In the genomic region with DNA sequence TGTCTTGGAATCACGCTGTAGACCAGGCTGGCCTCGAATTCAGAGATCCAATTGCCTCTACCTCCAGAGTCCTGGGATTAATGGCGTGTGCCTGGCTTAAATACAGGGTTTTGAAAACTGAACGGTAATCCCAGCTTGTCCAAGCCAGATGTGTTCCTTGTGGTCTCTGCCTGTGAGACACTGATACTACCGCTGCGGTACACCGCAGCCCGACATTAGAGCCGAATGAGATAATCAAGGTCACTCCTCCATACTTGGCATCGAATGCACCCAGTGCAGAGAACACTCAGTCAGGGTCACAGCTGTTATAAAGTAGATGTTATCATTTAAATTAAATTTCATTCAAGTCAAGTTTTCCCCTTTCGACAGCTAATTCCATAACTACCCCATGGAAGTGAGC, we compare ENCODE assay signal across 30 mouse cellular contexts. TPM values are rescaled to one million over a fixed set of nuclear protein-coding genes. Genes with fewer than 3 reads are reported as not detected.
DNase-seq lines count a peak whose midpoint lies in the region; ATAC-seq and TF ChIP-seq lines count a peak whose summit lies in the region.
"Had no signal": no experiment of that assay in that cellular context is flagged by ENCODE, and none has a peak within 500 bp of the region (broad histone marks: within the 10 kb centered on the region; RNA-seq: fewer than 3 reads in every experiment).

No protein-coding gene starts in this region.

- no peak for TF ChIP-seq CTCF in gastrocnemius, adult 2 months (IDR thresholded peaks at IDR 0.05)
- no peak for TF ChIP-seq CTCF in liver, postnatal 0 days (IDR thresholded peaks at IDR 0.05; ENCODE audit: low read depth)

- TF ChIP-seq EP300 in liver, postnatal 0 days (IDR thresholded peaks at IDR 0.05; ENCODE audit: low read depth): no peak; the same call in 1 of the 2 replicates

- intact Hi-C loops in gastrocnemius, adult 2 months (cut with DNase I): loop anchor here (2.0 kb wide), 1 partner anchor 22 kb away; the partner anchor contains the start of gene Zfp428
- intact Hi-C loops in gastrocnemius, postnatal 36 days (cut with DNase I): no loop called here

- 89% methylated on average over 11 of the region's 11 CpGs for WGBS in liver, embryonic 11.5 days
- 82% methylated on average over 11 of the region's 11 CpGs for WGBS in liver, postnatal 0 days (ENCODE audit: insufficient replicate concordance)

- DNase-seq in gastrocnemius, adult 2 months: no peak
- no peak for DNase-seq in gastrocnemius, postnatal 36 days
- DNase-seq in liver, embryonic 11.5 days (ENCODE audit: low spot score): no peak
- DNase-seq in liver, postnatal 0 days: no peak
- DNase-seq in MEL-GATA-1-ER (ENCODE audit: extremely low read depth, low read depth): peak; percentile 91
- DNase-seq in right cerebral cortex, postnatal 10 days (ENCODE audit: low spot score in 2 of 2): no peak
- DNase-seq: B cell, adult 2 months; gastrocnemius, postnatal 10 days; heart, adult 18-20 months; kidney, postnatal 36 days; layer of hippocampus, postnatal 36 days; lung, embryonic 14.5 days; lung, postnatal 36 days; right cerebral cortex, adult 18-20 months; thymus, postnatal 25 days had no signal

- H3K27ac ChIP-seq in gastrocnemius, adult 2 months: peak overlapping the region; percentile 96
- H3K27ac ChIP-seq in liver, embryonic 11.5 days (ENCODE audit: low read depth, low read length): no peak overlapping the region
- H3K27ac ChIP-seq in liver, postnatal 0 days (ENCODE audit: low read depth): no peak overlapping the region
- H3K27ac ChIP-seq: forebrain, embryonic 13.5 days; heart, embryonic 15.5 days; stomach, embryonic 15.5 days had no signal

- H3K4me2 ChIP-seq in liver, embryonic 11.5 days: peak overlapping the region; percentile 96; the same call in 1 of the 2 replicates
- H3K4me2 ChIP-seq in liver, postnatal 0 days (ENCODE audit: low read depth, low read length): no peak overlapping the region

- peaks cover 6% of the 10 kb centered on the region for H3K36me3 ChIP-seq in liver, embryonic 11.5 days (ENCODE audit: control insufficient read depth, insufficient read depth, low read length)
- H3K36me3 ChIP-seq in liver, postnatal 0 days (replicated peaks; ENCODE audit: insufficient read depth, low read length): peaks cover 9% of the 10 kb centered on the region

- H3K4me3 ChIP-seq in gastrocnemius, adult 2 months: no peak overlapping the region; the same call in 1 of the 2 replicates
- H3K4me3 ChIP-seq in liver, embryonic 11.5 days (ENCODE audit: low read depth, low read length): no peak overlapping the region
- no peak overlapping the region for H3K4me3 ChIP-seq in liver, postnatal 0 days (ENCODE audit: low read depth, low read length)

- no peak overlapping the region for H3K9ac ChIP-seq in liver, embryonic 11.5 days (ENCODE audit: low read depth, low read length)
- no peak overlapping the region for H3K9ac ChIP-seq in liver, postnatal 0 days (replicated peaks)

- H3K4me1 ChIP-seq in liver, embryonic 11.5 days (replicated peaks; ENCODE audit: control insufficient read depth, insufficient read depth, low read length): peaks cover 15% of the 10 kb centered on the region
- H3K4me1 ChIP-seq in liver, postnatal 0 days (ENCODE audit: insufficient read depth): peaks cover 17% of the 10 kb centered on the region

- H3K9me3 ChIP-seq in liver, embryonic 11.5 days (ENCODE audit: control insufficient read depth, low read length): no peaks in the 10 kb centered on the region
- H3K9me3 ChIP-seq in liver, postnatal 0 days (ENCODE audit: low read length): no peaks in the 10 kb centered on the region
- H3K9me3 ChIP-seq: embryonic facial prominence, embryonic 13.5 days; forebrain, embryonic 13.5 days; G1E; heart, embryonic 15.5 days; kidney, embryonic 15.5 days; neural tube, embryonic 15.5 days; stomach, embryonic 15.5 days had no signal

- no peak for ATAC-seq in liver, embryonic 11.5 days (replicated peaks; ENCODE audit: low FRiP score)
- ATAC-seq in liver, postnatal 0 days: no peak
- ATAC-seq in megakaryocyte-erythroid progenitor cell, adult 5-6 weeks (replicated peaks; ENCODE audit: low FRiP score, low TSS enrichment, poor library complexity, severe bottlenecking): peak; percentile 54
- ATAC-seq: forebrain, embryonic 13.5 days; intestine, postnatal 0 days had no signal

- peaks cover 8% of the 10 kb centered on the region for H3K27me3 ChIP-seq in liver, embryonic 11.5 days (replicated peaks; ENCODE audit: control insufficient read depth, insufficient read depth, low read length)
- H3K27me3 ChIP-seq in liver, postnatal 0 days (ENCODE audit: insufficient read depth, low read length): no peaks in the 10 kb centered on the region
- H3K27me3 ChIP-seq: CH12.LX; heart, embryonic 15.5 days; kidney, embryonic 15.5 days; neural tube, embryonic 15.5 days; stomach, embryonic 15.5 days had no signal

RNA-seq across cellular contexts. Expression of gene Irgq, which starts 1.6 kb away (rescaled TPM):
- total RNA-seq in gastrocnemius, adult 2 months (2021): 10 to 100 TPM; 11.5 to 16.1 TPM
- total RNA-seq in gastrocnemius, postnatal 36 days (2021): 10 to 100 TPM; 10.7 to 10.9 TPM
- polyA plus RNA-seq in liver, embryonic 11.5 days (2014; fragmentation: Nextera tagmentation; extraction: Ambion mirVana): 3.5 and 4.1 TPM in 2 replicates
- 1.3 and 1.6 TPM in 2 replicates for polyA plus RNA-seq in liver, postnatal 0 days (2015; fragmentation: Nextera tagmentation; extraction: Ambion mirVana)
- total RNA-seq in megakaryocyte-erythroid progenitor cell, adult 5-6 weeks (2014; fragmentation: Nextera tagmentation): 4.7 and 6.3 TPM in 2 replicates
- total RNA-seq in megakaryocyte-erythroid progenitor cell, adult 5-6 weeks (2017): 3.0 and 5.2 TPM in 2 replicates

RNA-seq across cellular contexts. Expression of gene AC161166.1, which starts 16.6 kb away (rescaled TPM):
- not detected for total RNA-seq in gastrocnemius, adult 2 months (2021)
- not detected for total RNA-seq in gastrocnemius, postnatal 36 days (2021)
- polyA plus RNA-seq in liver, embryonic 11.5 days (2014; fragmentation: Nextera tagmentation; extraction: Ambion mirVana): 0.34 TPM in 1 of 2 replicates, not detected in the other
- polyA plus RNA-seq in liver, postnatal 0 days (2015; fragmentation: Nextera tagmentation; extraction: Ambion mirVana): not detected in 2 replicates
- not detected in 2 replicates for total RNA-seq in megakaryocyte-erythroid progenitor cell, adult 5-6 weeks (2014; fragmentation: Nextera tagmentation)
- not detected in 2 replicates for total RNA-seq in megakaryocyte-erythroid progenitor cell, adult 5-6 weeks (2017)
- total RNA-seq: gastrocnemius, postnatal 10 days; heart, adult 18-20 months; heart, postnatal 4 days; layer of hippocampus, adult 8-10 months; layer of hippocampus, postnatal 36 days; left cerebral cortex, postnatal 14 days; midbrain, postnatal 0 days had no signal
- polyA plus RNA-seq: frontal cortex, adult 2 months; G1E had no signal

RNA-seq across cellular contexts. Expression of gene Pinlyp, which starts 17.1 kb away (rescaled TPM):
- not detected for total RNA-seq in gastrocnemius, adult 2 months (2021)
- not detected for total RNA-seq in gastrocnemius, postnatal 36 days (2021)
- polyA plus RNA-seq in liver, embryonic 11.5 days (2014; fragmentation: Nextera tagmentation; extraction: Ambion mirVana): not detected in 2 replicates
- 0.13 TPM in 1 of 2 replicates, not detected in the other for polyA plus RNA-seq in liver, postnatal 0 days (2015; fragmentation: Nextera tagmentation; extraction: Ambion mirVana)
- not detected in 2 replicates for total RNA-seq in megakaryocyte-erythroid progenitor cell, adult 5-6 weeks (2014; fragmentation: Nextera tagmentation)
- total RNA-seq in megakaryocyte-erythroid progenitor cell, adult 5-6 weeks (2017): not detected in 2 replicates
- total RNA-seq: G1E; gastrocnemius, postnatal 10 days; heart, adult 18-20 months; heart, postnatal 4 days; layer of hippocampus, postnatal 36 days; left cerebral cortex, postnatal 14 days; midbrain, postnatal 0 days had no signal
- polyA plus RNA-seq: forebrain, embryonic 13.5 days; frontal cortex, adult 2 months; G1E; heart, embryonic 15.5 days; intestine, postnatal 0 days; lung, embryonic 14.5 days; midbrain, postnatal 0 days; neural tube, embryonic 15.5 days had no signal

RNA-seq across cellular contexts. Expression of gene Xrcc1, which starts 17.2 kb away (rescaled TPM):
- total RNA-seq in gastrocnemius, adult 2 months (2021): 10 to 100 TPM; 18.3 to 18.5 TPM
- total RNA-seq in gastrocnemius, postnatal 36 days (2021): 10 to 100 TPM; 17.1 to 21.4 TPM
- 91.0 and 102 TPM in 2 replicates for polyA plus RNA-seq in liver, embryonic 11.5 days (2014; fragmentation: Nextera tagmentation; extraction: Ambion mirVana)
- 17.9 and 18.0 TPM in 2 replicates for polyA plus RNA-seq in liver, postnatal 0 days (2015; fragmentation: Nextera tagmentation; extraction: Ambion mirVana)
- 89.0 and 93.7 TPM in 2 replicates for total RNA-seq in megakaryocyte-erythroid progenitor cell, adult 5-6 weeks (2014; fragmentation: Nextera tagmentation)
- 20.7 and 36.6 TPM in 2 replicates for total RNA-seq in megakaryocyte-erythroid progenitor cell, adult 5-6 weeks (2017)

RNA-seq across cellular contexts. Expression of gene Zfp428, which starts 22.1 kb away (rescaled TPM):
- total RNA-seq in gastrocnemius, adult 2 months (2021): 1 to 10 TPM; 3.5 to 6.5 TPM
- total RNA-seq in gastrocnemius, postnatal 36 days (2021): 1 to 10 TPM; 4.3 to 5.9 TPM
- polyA plus RNA-seq in liver, embryonic 11.5 days (2014; fragmentation: Nextera tagmentation; extraction: Ambion mirVana): 20.3 and 23.0 TPM in 2 replicates
- 3.3 and 4.1 TPM in 2 replicates for polyA plus RNA-seq in liver, postnatal 0 days (2015; fragmentation: Nextera tagmentation; extraction: Ambion mirVana)
- 3.5 and 4.0 TPM in 2 replicates for total RNA-seq in megakaryocyte-erythroid progenitor cell, adult 5-6 weeks (2014; fragmentation: Nextera tagmentation)
- total RNA-seq in megakaryocyte-erythroid progenitor cell, adult 5-6 weeks (2017): 3.1 and 9.7 TPM in 2 replicates
